ENCODE assay signal across 20 mouse cellular contexts in genomic region chr16:54041973-54042372, GRCm38 (mm10).
DNase-seq lines count a peak whose midpoint lies in the region; ATAC-seq and TF ChIP-seq lines count a peak whose summit lies in the region.
"Had no signal": no experiment of that assay in that cellular context is flagged by ENCODE, and none has a peak within 500 bp of the region (broad histone marks: within the 10 kb centered on the region; RNA-seq: fewer than 3 reads in every experiment).

No protein-coding gene starts in this region.

- peak; percentile 29 for DNase-seq in Muller cell, postnatal 12 days (ENCODE audit: inconsistent ontology term)
- peak; percentile 33 for DNase-seq in fat pad, adult 2 months (ENCODE audit: extremely low read depth, low read depth, low spot score)
- no peak for DNase-seq in layer of hippocampus, adult 9-10 months (ENCODE audit: low spot score)
- no peak for DNase-seq in left cerebral cortex, postnatal 36 days (ENCODE audit: low spot score in 2 of 2)
- no peak for DNase-seq in kidney, adult 11 months
- DNase-seq: adrenal gland, postnatal 10 days; cerebellum, adult 11 months; cerebellum, adult 8-10 months; cerebellum, postnatal 14 days; embryo, embryonic 11 days; forebrain, postnatal 0 days; gastrocnemius, postnatal 14 days; heart, postnatal 36 days had no signal

- H3K36me3 ChIP-seq in C2C12 (ENCODE audit: control insufficient read depth, insufficient read depth): no peaks in the 10 kb centered on the region
- H3K36me3 ChIP-seq: embryonic facial prominence, embryonic 15.5 days; heart, embryonic 12.5 days; hindbrain, embryonic 15.5 days had no signal

- no peaks in the 10 kb centered on the region for H3K79me2 ChIP-seq in C2C12 (ENCODE audit: control insufficient read depth, insufficient read depth)

- no peak overlapping the region for H3K4me3 ChIP-seq in C2C12 (ENCODE audit: insufficient read depth, poor library complexity, severe bottlenecking)
- H3K4me3 ChIP-seq: embryonic facial prominence, embryonic 15.5 days; forebrain, embryonic 13.5 days; heart, embryonic 12.5 days; hindbrain, embryonic 15.5 days had no signal

- no peaks in the 10 kb centered on the region for H3K27me3 ChIP-seq in C2C12 (ENCODE audit: control insufficient read depth, insufficient read depth, insufficient read length)
- H3K27me3 ChIP-seq: embryonic facial prominence, embryonic 15.5 days; forebrain, embryonic 13.5 days; heart, embryonic 12.5 days; hindbrain, embryonic 15.5 days had no signal

- H3K79me3 ChIP-seq in C2C12 (ENCODE audit: low read depth): no peaks in the 10 kb centered on the region

- H3ac ChIP-seq in C2C12 (ENCODE audit: control insufficient read depth, insufficient read length, low read depth): no peak overlapping the region

- ATAC-seq in megakaryocyte progenitor cell, adult 5-6 weeks (replicated peaks; ENCODE audit: poor library complexity): no peak
- ATAC-seq: forebrain, embryonic 13.5 days; forebrain, postnatal 0 days; intestine, postnatal 0 days had no signal

- intact Hi-C loops in left cerebral cortex, postnatal 36 days (cut with DNase I): no loop called here

- TF ChIP-seq CTCF in C2C12 (IDR thresholded peaks at IDR 0.05; ENCODE audit: control insufficient read depth, insufficient read depth, insufficient read length): no peak

TF ChIP-seq in C2C12, 6 proteins besides CTCF, POLR2A, EP300 and RAD21:
- peak; percentile 7 for TF ChIP-seq USF1 (IDR thresholded peaks at IDR 0.05; ENCODE audit: low read depth)
- TF ChIP-seq FOSL1 (IDR thresholded peaks at IDR 0.05; ENCODE audit: insufficient read depth, low read length, poor library complexity, severe bottlenecking): peak; percentile 16
- peak; percentile 80 for TF ChIP-seq CEBPB (IDR thresholded peaks at IDR 0.05; ENCODE audit: low read depth)
- no peak for TF ChIP-seq MYOD1 (IDR thresholded peaks at IDR 0.05; ENCODE audit: control insufficient read depth, insufficient read length, low read depth)
- TF ChIP-seq MAX (IDR thresholded peaks at IDR 0.05): peak; percentile 26
- no peak for TF ChIP-seq MYOG (IDR thresholded peaks at IDR 0.05; ENCODE audit: control insufficient read depth, extremely low read depth, insufficient read length)

Comparison
In these comparisons a context has a peak if more than half of its experiments do, and no peak if none do; other contexts are left out.
1. DNase-seq: peak in Muller cell, postnatal 12 days (single experiment) and fat pad, adult 2 months (single experiment); none in layer of hippocampus, adult 9-10 months (single experiment), left cerebral cortex, postnatal 36 days (0 of 2) and kidney, adult 11 months (single experiment).